ENCODE assay signal across 18 mouse cellular contexts in the genomic region with DNA sequence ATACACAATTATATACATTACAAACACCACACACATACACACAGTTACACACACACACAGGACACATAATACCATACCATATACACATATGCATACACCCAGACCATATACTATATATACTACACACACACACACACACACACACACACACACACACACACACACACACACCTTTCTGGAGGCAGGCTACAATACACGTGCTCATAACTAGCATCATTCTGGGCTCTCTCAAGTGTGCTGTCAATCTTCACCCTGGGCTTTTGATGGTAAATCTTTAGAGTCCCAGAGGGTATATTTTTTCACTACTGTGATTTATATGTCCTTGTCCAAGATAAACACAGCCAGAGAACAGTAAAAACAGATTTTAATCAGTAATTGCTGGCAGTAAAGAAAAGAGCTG.
"Had no signal": no experiment of that assay in that cellular context is flagged by ENCODE, and none has a peak within 500 bp of the region (broad histone marks: within the 10 kb centered on the region; RNA-seq: fewer than 3 reads in every experiment).

No protein-coding gene starts in this region.

- DNase-seq: kidney, adult 8-10 months; kidney, postnatal 14 days; kidney, postnatal 4 days; liver; lung, adult 18-20 months; lung, postnatal 10 days; lung, postnatal 36 days; thymus, adult 18-20 months; thymus, postnatal 36 days had no signal

- H3K27me3 ChIP-seq: liver, embryonic 12.5 days; liver, embryonic 15.5 days; lung, embryonic 15.5 days; megakaryocyte, embryonic 14.5 days; midbrain, embryonic 13.5 days had no signal

- ATAC-seq: intestine, postnatal 0 days; liver, embryonic 12.5 days; midbrain, embryonic 13.5 days; midbrain, embryonic 16.5 days had no signal

- H3K4me1 ChIP-seq: lung, embryonic 15.5 days; megakaryocyte, embryonic 14.5 days; midbrain, embryonic 10.5 days; midbrain, embryonic 13.5 days had no signal

- H3K4me3 ChIP-seq: liver, embryonic 12.5 days; liver, embryonic 15.5 days; lung, embryonic 15.5 days; megakaryocyte, embryonic 14.5 days; midbrain, embryonic 10.5 days; midbrain, embryonic 13.5 days; myocyte had no signal

- H3K9me3 ChIP-seq: liver, embryonic 12.5 days; liver, embryonic 15.5 days; lung, embryonic 15.5 days; megakaryocyte, embryonic 14.5 days; midbrain, embryonic 10.5 days; midbrain, embryonic 13.5 days had no signal

- H3K27ac ChIP-seq: liver, embryonic 12.5 days; liver, embryonic 15.5 days; lung, embryonic 15.5 days; midbrain, embryonic 10.5 days; midbrain, embryonic 13.5 days had no signal

- H3K9ac ChIP-seq: liver, embryonic 12.5 days; liver, embryonic 15.5 days; lung, embryonic 15.5 days; midbrain, embryonic 13.5 days had no signal

- H3K4me2 ChIP-seq: liver, embryonic 12.5 days; liver, embryonic 15.5 days; lung, embryonic 15.5 days; midbrain, embryonic 13.5 days had no signal

- H3K36me3 ChIP-seq: liver, embryonic 12.5 days; liver, embryonic 15.5 days; lung, embryonic 15.5 days; midbrain, embryonic 10.5 days; midbrain, embryonic 13.5 days had no signal
